Mouse (Mus musculus): ENCODE measurements around the gene Tas1r1. TPM values are rescaled to one million over a fixed set of nuclear protein-coding genes. Genes with fewer than 3 reads are reported as not detected.
A peak's percentile ranks its signal among the peaks of the same experiment; 100 is the strongest.

Gene Tas1r1
- polyA plus RNA-seq, 1 experiment from 2014 or later: 0.12 TPM

DNA sequence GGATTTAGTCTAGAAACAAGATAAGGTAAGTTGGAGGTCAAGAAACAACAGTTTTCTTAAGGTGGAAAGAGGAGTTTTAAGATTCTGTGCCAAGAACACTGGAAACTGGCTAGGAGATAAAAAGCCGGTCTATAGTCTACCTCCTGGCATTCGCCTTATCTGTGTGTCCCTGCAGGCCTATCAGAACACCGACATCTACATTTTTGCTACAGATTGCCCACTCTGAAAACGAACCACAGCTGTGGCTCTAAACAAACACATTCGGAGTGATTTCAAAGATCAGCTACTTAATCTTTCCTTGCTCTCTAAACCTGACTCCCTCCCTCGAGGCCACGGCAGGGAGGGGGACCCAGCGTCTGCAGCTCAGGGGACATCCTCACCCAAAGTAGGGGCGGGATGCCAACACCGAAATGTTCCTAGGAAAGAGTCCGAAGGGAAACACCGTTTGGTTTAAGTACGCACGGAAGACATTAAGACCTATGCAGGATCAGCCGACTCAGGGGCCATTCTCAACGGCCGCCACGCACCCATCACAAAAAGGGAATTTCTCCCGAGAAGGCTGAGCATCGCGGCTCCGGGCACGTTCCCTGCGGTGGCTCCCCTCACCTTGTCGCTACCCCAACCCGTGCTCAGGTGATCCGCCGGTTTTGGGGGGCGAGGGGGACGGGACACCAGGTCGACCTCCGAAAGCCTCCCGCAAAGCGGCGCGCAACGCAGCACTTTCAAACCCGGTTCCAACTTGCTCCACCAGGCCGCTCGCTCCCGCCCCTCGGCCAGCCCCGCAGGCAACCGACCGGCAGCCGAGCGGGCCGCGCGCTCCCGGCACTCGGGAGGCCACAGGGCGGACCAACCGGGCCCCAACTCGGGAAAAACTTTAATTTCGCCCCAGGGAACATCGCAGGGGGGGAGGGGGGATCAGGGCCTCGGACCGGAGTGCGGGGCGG lies 43.9 kb downstream of the Tas1r1 start:
- Histone ChIP-seq H3K9me3 (replicated peaks) (no peaks in the 10 kb centered on the region), H3K27me3 (replicated peaks) (peaks cover 46% of the 10 kb centered on the region), H3K9ac (peak overlapping the region; percentile 94), H3K4me1 (peaks cover 37% of the 10 kb centered on the region), H3K27ac (peak overlapping the region; percentile 69), H3K36me3 (peaks cover 31% of the 10 kb centered on the region), H3K4me2 (peak overlapping the region; percentile 94), H3K4me3 (peak overlapping the region; percentile 91)
- WGBS (ENCODE audit: insufficient replicate concordance): 1% methylated on average over 60 of the region's 61 CpGs
- no peak for ATAC-seq

- H3K4me1 ChIP-seq: peaks cover 47% of the 10 kb centered on the region
- H3K27me3 ChIP-seq (replicated peaks): peaks cover 46% of the 10 kb centered on the region
- no peak overlapping the region for H3K4me3 ChIP-seq
- ATAC-seq: no peak
- peaks cover 31% of the 10 kb centered on the region for H3K36me3 ChIP-seq
- H3K4me2 ChIP-seq: no peak overlapping the region
- WGBS (ENCODE audit: insufficient replicate concordance): 74% methylated on average over 6 of the region's 6 CpGs
- H3K27ac ChIP-seq: no peak overlapping the region
- H3K9ac ChIP-seq: no peak overlapping the region
- H3K9me3 ChIP-seq (replicated peaks): no peaks in the 10 kb centered on the region
Measured at GRCm38 (mm10) chr4:151993035-151993434, 45.3 kb downstream of the Tas1r1 start.

DNA sequence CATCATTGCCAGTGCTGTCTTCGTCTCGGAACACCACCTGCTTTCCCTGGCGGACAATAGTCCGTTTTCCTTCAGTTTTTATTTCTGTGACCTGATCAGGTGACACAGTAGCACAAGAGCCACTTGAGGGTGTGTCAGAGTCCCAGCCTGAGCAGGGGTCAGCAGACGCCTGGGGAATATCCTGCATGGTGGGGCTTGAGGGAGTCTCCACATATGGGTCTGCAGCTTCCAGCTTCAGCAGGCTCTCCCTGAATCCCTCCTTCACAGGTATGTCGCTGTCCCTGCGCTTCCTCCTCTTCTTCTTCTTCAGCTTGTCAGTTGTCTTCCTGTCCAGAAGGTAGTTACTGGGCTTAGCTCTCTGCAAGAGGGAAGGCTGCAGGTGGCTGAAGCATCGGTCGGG lies 46.3 kb downstream of the Tas1r1 start:
- H3K4me3 ChIP-seq: no peak overlapping the region
- no peak overlapping the region for H3K9ac ChIP-seq
- peaks cover 46% of the 10 kb centered on the region for H3K27me3 ChIP-seq (replicated peaks)
- no peak for ATAC-seq
- H3K9me3 ChIP-seq (replicated peaks): no peaks in the 10 kb centered on the region
- H3K4me1 ChIP-seq: peaks cover 47% of the 10 kb centered on the region
- 86% methylated on average over 9 of the region's 9 CpGs for WGBS (ENCODE audit: insufficient replicate concordance)
- H3K27ac ChIP-seq: no peak overlapping the region
- H3K36me3 ChIP-seq: peaks cover 31% of the 10 kb centered on the region
- no peak overlapping the region for H3K4me2 ChIP-seq

DNA sequence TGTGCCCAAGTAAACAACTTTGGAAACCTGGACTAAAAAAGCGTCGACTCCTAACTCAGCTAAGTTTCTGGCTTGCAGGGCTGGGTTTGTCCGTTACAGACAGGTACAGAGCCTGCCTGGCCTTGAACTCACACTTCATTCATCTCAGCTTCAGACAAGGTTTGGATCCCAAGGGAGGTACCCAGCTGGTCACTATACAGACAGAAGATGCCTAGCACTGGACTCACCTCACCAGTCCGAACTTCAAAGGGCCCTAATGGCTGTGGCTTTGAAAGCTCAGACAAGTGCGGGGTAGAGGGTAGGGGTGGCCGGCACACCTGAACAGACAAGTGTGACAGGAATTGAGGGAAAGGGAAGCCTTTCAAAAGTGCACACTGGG lies 49.3 kb downstream of the Tas1r1 start:
- peak overlapping the region; percentile 94 for H3K4me2 ChIP-seq
- H3K27me3 ChIP-seq (replicated peaks): peaks cover 34% of the 10 kb centered on the region
- peak overlapping the region; percentile 83 for H3K27ac ChIP-seq
- 40% methylated on average over 6 of the region's 6 CpGs for WGBS (ENCODE audit: insufficient replicate concordance)
- peak; percentile 4; the same call in 1 of the 2 replicates for ATAC-seq
- peak overlapping the region; percentile 88 for H3K9ac ChIP-seq
- peak overlapping the region; percentile 86 for H3K4me3 ChIP-seq
- no peaks in the 10 kb centered on the region for H3K9me3 ChIP-seq (replicated peaks)
- peaks cover 45% of the 10 kb centered on the region for H3K4me1 ChIP-seq
- peaks cover 35% of the 10 kb centered on the region for H3K36me3 ChIP-seq

DNA sequence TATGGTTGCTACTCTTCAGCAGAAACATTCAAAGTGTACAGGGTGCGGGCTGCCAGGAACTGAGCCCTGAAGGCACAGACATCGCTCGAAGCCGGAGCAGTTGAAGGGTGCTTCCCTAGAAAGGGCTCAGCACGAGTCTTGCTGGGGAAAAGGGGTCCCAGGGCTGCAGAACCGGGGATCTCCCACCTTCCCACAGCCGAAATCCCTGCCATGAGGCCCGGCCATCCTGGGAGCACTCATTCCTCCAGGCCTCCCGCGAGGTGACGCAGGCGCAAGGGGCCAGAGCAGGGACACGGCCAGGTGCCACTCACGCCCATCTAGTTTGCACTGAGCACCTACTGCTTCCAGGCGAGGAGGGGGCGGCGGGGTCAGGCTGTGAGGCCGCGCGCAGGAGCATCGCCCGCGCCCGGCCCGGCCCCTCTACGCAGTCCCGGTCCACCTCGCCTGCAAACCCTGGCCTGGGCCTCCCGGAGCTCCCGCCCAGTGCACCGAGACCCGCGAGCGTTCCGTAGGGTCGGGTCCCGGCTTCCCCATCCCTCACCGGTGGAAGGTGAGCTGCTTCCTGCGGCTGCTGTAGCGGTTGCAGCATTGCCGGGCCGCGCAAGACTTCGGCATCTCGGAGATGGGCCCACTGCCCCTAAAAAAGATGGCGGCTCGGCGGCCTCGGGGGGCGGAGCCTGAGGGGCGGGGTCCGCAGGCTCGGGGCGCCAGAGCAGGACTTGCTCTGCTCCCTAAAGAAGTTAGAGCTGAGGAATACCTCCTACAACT lies 49.8 kb downstream of the Tas1r1 start, which contains the start of gene Thap3:
Thap3 (minus strand) TSS at position 656 of the 768 bp plus-strand sequence.
- peak within 1 kb of the TSS; percentile 86 for H3K4me3 ChIP-seq
- peaks cover 45% of the 10 kb centered on the region for H3K4me1 ChIP-seq
- peak within 1 kb of the TSS; percentile 94 for H3K4me2 ChIP-seq
- peak within 1 kb of the TSS; percentile 83 for H3K27ac ChIP-seq
- peaks cover 37% of the 10 kb centered on the region for H3K36me3 ChIP-seq
- H3K9me3 ChIP-seq (replicated peaks): no peaks in the 10 kb centered on the region
- H3K9ac ChIP-seq: peak within 1 kb of the TSS; percentile 88
- peaks cover 28% of the 10 kb centered on the region for H3K27me3 ChIP-seq (replicated peaks)
- 1% methylated on average over 54 of the region's 54 CpGs for WGBS (ENCODE audit: insufficient replicate concordance)
- peak; percentile 82 for ATAC-seq

GRCm38 (mm10) chr4:151988014-151988341 lies 50.4 kb downstream of the Tas1r1 start:
- Histone ChIP-seq H3K4me2 (peak overlapping the region; percentile 94), H3K27ac (peak overlapping the region; percentile 83), H3K27me3 (replicated peaks) (peaks cover 22% of the 10 kb centered on the region), H3K9me3 (replicated peaks) (no peaks in the 10 kb centered on the region), H3K4me3 (peak overlapping the region; percentile 86), H3K36me3 (peaks cover 37% of the 10 kb centered on the region), H3K9ac (peak overlapping the region; percentile 88), H3K4me1 (peaks cover 50% of the 10 kb centered on the region)
- ATAC-seq: no peak
- WGBS (ENCODE audit: insufficient replicate concordance): 20% methylated on average over 10 of the region's 10 CpGs

DNA sequence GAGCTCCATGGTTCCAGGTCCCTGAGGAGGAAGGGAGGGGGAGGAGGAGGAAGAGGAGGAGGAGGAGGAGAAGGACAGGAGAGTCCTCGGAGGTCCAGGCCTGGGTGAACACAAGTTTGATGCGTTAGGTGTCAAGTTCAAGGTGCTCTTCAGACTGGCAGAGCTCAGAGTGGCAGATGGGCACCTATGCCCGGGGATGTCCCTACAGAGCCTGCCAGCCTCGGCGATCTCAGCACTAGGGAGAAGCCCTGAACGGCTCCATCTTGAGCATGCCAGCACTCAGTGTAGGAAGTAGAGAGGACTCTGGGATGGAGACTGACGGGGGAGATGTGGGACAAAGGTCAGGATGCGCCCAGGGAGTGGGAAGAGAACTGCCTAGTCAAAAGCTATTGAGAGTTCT lies 51.7 kb downstream of the Tas1r1 start:
- Histone ChIP-seq H3K4me3 (no peak overlapping the region), H3K9me3 (replicated peaks) (no peaks in the 10 kb centered on the region), H3K4me2 (no peak overlapping the region), H3K36me3 (peaks cover 37% of the 10 kb centered on the region), H3K9ac (no peak overlapping the region), H3K4me1 (peaks cover 55% of the 10 kb centered on the region), H3K27ac (no peak overlapping the region), H3K27me3 (replicated peaks) (peaks cover 10% of the 10 kb centered on the region; the same call in 1 of the 2 replicates)
- WGBS (ENCODE audit: insufficient replicate concordance): 63% methylated on average over 8 of the region's 8 CpGs
- no peak for ATAC-seq

- WGBS (ENCODE audit: insufficient replicate concordance): 49% methylated on average over 10 of the region's 10 CpGs
Measured at GRCm38 (mm10) chr4:151985886-151986285, 52.5 kb downstream of the Tas1r1 start.

GRCm38 (mm10) chr4:151983560-151983959 lies 54.8 kb downstream of the Tas1r1 start:
- Histone ChIP-seq H3K27ac (peak overlapping the region; percentile 29; the same call in 1 of the 2 replicates), H3K27me3 (replicated peaks) (no peaks in the 10 kb centered on the region), H3K4me1 (peaks cover 46% of the 10 kb centered on the region), H3K4me2 (peak overlapping the region; percentile 0; the same call in 1 of the 2 replicates), H3K9ac (no peak overlapping the region), H3K9me3 (replicated peaks) (no peaks in the 10 kb centered on the region), H3K36me3 (peaks cover 50% of the 10 kb centered on the region), H3K4me3 (no peak overlapping the region)
- 0 out of 2 replicates have a peak, but pooled peaks have one; percentile 5 for ATAC-seq
- 56% methylated on average over 8 of the region's 9 CpGs for WGBS (ENCODE audit: insufficient replicate concordance)

More at GRCm38 (mm10) chr4:151985886-151986285, 52.5 kb downstream of the Tas1r1 start:
- no peaks in the 10 kb centered on the region for H3K9me3 ChIP-seq (replicated peaks)
- H3K36me3 ChIP-seq: peaks cover 37% of the 10 kb centered on the region
- 0 out of 2 replicates have a peak, but pooled peaks cover 4% of the 10 kb centered on the region for H3K27me3 ChIP-seq (replicated peaks)
- H3K27ac ChIP-seq: no peak overlapping the region
- no peak overlapping the region for H3K4me2 ChIP-seq
- no peak overlapping the region for H3K4me3 ChIP-seq
- H3K9ac ChIP-seq: no peak overlapping the region
- ATAC-seq: no peak
- peaks cover 57% of the 10 kb centered on the region for H3K4me1 ChIP-seq

DNA sequence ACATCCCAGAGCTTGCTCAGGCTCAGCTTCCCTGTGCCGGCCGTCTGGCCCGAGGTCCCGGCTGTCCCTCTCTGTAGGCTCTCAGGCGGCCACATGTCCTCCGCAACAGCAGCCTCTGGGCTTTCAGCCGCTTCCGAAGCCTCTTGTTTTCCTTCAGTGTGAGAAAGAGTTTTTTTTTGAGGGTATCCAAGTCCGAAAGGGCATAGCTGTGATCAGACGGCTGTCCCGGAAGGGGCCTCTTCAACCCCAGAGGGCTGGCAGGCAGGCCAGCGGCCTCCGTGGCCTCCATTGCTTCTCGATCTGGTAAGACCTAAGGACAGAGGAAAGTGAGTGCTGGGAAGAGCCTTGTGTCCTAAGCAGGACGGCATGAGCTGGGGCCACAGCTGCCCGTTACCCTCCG lies 55.3 kb downstream of the Tas1r1 start:
- Histone ChIP-seq H3K4me3 (no peak overlapping the region), H3K4me1 (peaks cover 42% of the 10 kb centered on the region), H3K36me3 (peaks cover 55% of the 10 kb centered on the region), H3K27ac (peak overlapping the region; percentile 29; the same call in 1 of the 2 replicates), H3K9ac (no peak overlapping the region), H3K27me3 (replicated peaks) (no peaks in the 10 kb centered on the region), H3K4me2 (peak overlapping the region; percentile 0; the same call in 1 of the 2 replicates), H3K9me3 (replicated peaks) (no peaks in the 10 kb centered on the region)
- no peak for ATAC-seq
- WGBS (ENCODE audit: insufficient replicate concordance): 58% methylated on average over 17 of the region's 17 CpGs

GRCm38 (mm10) chr4:151981363-151981762 lies 57.0 kb downstream of the Tas1r1 start:
- H3K27me3 ChIP-seq (replicated peaks): no peaks in the 10 kb centered on the region
- H3K4me2 ChIP-seq: no peak overlapping the region
- WGBS (ENCODE audit: insufficient replicate concordance): 18% methylated on average over 5 of the region's 5 CpGs
- H3K9me3 ChIP-seq (replicated peaks): no peaks in the 10 kb centered on the region
- H3K27ac ChIP-seq: no peak overlapping the region
- H3K4me1 ChIP-seq: peaks cover 28% of the 10 kb centered on the region
- no peak overlapping the region for H3K9ac ChIP-seq
- no peak overlapping the region for H3K4me3 ChIP-seq
- peaks cover 71% of the 10 kb centered on the region for H3K36me3 ChIP-seq
- peak; percentile 70 for ATAC-seq

- Histone ChIP-seq H3K9me3 (replicated peaks) (no peaks in the 10 kb centered on the region), H3K36me3 (peaks cover 78% of the 10 kb centered on the region), H3K9ac (no peak overlapping the region), H3K4me3 (no peak overlapping the region), H3K27me3 (replicated peaks) (no peaks in the 10 kb centered on the region), H3K27ac (no peak overlapping the region), H3K4me2 (no peak overlapping the region), H3K4me1 (peaks cover 21% of the 10 kb centered on the region)
- 80% methylated on average over 8 of the region's 8 CpGs for WGBS (ENCODE audit: insufficient replicate concordance)
- no peak for ATAC-seq
Measured at GRCm38 (mm10) chr4:151980699-151981098, 57.7 kb downstream of the Tas1r1 start.
